17 mouse cellular contexts compared by ENCODE assay signal in genomic region chr1:24673231-24673630, GRCm38 (mm10).
"Had no signal": no experiment of that assay in that cellular context is flagged by ENCODE, and none has a peak within 500 bp of the region (broad histone marks: within the 10 kb centered on the region; RNA-seq: fewer than 3 reads in every experiment).

No protein-coding gene starts in this region.

- H3K4me2 ChIP-seq: liver, embryonic 15.5 days; lung, embryonic 15.5 days; midbrain, embryonic 11.5 days; midbrain, embryonic 13.5 days; midbrain, embryonic 15.5 days; neural tube, embryonic 12.5 days; stomach, embryonic 15.5 days had no signal

- H3K27ac ChIP-seq: liver, embryonic 15.5 days; lung, embryonic 15.5 days; macrophage; midbrain, embryonic 13.5 days; midbrain, embryonic 15.5 days; neural tube, embryonic 12.5 days; stomach, embryonic 15.5 days; stomach, postnatal 0 days had no signal

- H3K9me3 ChIP-seq: liver, embryonic 15.5 days; lung, embryonic 15.5 days; midbrain, embryonic 13.5 days; midbrain, embryonic 15.5 days; neural tube, embryonic 12.5 days; stomach, embryonic 15.5 days had no signal

- H3K4me3 ChIP-seq: liver, embryonic 15.5 days; lung, embryonic 15.5 days; megakaryocyte, embryonic 14.5 days; midbrain, embryonic 13.5 days; midbrain, embryonic 15.5 days; neural tube, embryonic 12.5 days; stomach, embryonic 15.5 days had no signal

- H3K36me3 ChIP-seq: liver, embryonic 15.5 days; lung, embryonic 15.5 days; midbrain, embryonic 13.5 days; midbrain, embryonic 15.5 days; neural tube, embryonic 12.5 days; stomach, embryonic 15.5 days had no signal

- H3K4me1 ChIP-seq: lung, embryonic 15.5 days; midbrain, embryonic 13.5 days; neural tube, embryonic 12.5 days; stomach, embryonic 15.5 days had no signal

- H3K9ac ChIP-seq: liver, embryonic 15.5 days; liver, postnatal 0 days; lung, embryonic 15.5 days; midbrain, embryonic 13.5 days; midbrain, embryonic 15.5 days; neural tube, embryonic 12.5 days; stomach, embryonic 15.5 days had no signal

- DNase-seq: liver, postnatal 0 days; lung, adult 2 months; lung, postnatal 14 days; lung, postnatal 36 days; thymus, adult 2 months; thymus, postnatal 25 days had no signal

- ATAC-seq: liver, postnatal 0 days; lung, postnatal 0 days; midbrain, embryonic 13.5 days; midbrain, embryonic 15.5 days had no signal

- H3K27me3 ChIP-seq: liver, embryonic 15.5 days; lung, embryonic 15.5 days; megakaryocyte, embryonic 14.5 days; midbrain, embryonic 13.5 days; midbrain, embryonic 15.5 days; neural tube, embryonic 12.5 days; stomach, embryonic 15.5 days had no signal
